Mouse (Mus musculus): ENCODE results near the gene Zfp64.
A peak's percentile ranks its signal among the peaks of the same experiment; 100 is the strongest.
"Not testable (repeated sequence)": the region's sequence is repeated elsewhere in the genome, so short reads cannot be mapped to it uniquely, and the experiment has no call there.

Gene Zfp64

DNA sequence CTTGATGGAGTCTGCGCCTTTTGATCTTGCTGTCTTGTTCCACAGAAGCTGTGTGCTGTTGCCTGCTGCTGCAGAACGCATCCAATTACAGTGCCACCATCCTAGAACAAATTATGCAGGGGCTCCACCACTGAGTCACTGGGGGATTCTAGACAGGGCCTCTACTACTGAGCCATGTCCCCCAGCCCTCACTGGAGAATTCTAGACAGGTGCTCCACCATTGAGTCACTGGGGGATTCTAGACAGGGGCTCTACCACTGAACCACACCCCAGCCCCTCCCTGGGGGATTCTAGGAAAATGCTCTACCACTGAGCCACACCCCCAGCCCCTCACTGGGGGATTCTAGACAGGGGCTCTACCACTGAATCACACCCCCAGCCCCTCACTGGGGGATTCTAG lies 63.3 kb downstream of the Zfp64 start:
- DNase-seq, result no peak

DNA sequence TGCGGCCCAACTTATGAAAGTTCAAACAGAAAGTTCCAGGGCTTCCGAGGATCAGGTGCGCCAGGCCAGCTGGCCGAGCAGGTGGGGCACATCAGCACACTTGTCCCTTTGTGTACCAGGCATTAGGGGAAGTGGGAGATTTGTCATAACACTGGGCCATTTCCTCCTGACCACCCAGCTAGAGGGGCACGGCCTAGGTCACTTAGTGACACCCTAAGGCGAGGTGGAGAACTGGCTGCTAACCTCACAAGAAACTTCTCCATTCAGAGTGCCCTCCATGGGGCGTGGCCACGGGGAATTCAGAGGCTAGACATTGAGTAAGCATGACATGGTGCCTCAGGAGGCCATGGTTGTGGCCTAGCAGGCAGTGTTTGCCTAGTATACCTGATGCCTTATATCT lies 70.7 kb downstream of the Zfp64 start:
- no peak for DNase-seq

DNA sequence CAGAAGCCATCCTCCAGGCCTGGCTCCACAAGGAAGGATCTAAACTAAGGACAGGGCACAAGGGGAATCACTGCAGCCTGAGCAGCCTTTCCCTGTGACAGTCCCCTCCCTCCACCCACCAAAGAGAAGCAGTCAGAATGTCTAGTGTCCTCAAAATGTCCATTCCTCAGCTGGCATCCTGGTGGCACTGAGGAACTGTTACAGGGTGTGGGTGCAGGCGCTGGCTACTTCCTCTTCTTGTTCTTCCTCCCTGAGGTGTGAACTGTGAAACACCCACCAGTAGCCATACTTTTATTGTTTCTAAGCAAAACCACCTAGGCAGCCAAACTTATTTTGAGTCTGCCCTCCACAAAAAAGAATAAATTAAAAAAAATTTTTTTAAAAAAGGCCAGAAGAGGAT lies 72.4 kb downstream of the Zfp64 start:
- no peak for DNase-seq

DNA sequence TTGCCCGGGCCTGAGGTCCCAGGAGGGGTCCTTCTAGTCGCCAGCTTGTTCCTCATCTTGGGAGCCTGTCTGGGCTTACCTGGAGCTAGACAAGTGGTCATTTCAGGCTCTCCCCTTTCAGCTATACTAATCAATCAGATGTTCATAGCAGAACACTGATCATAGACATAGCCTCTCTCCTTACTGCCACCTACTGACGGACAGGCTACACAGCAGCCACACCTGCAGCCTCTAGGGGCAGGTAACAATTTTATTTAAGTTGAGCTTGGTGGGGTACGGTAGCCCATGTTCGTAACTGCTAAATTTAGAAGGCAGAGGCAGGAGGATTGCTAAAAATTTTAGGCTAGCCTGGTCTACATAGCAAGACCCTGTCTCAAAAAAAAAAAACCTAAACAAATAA lies 73.5 kb downstream of the Zfp64 start:
- DNase-seq, result peak in 1 of 2 experiments; percentile 38

DNA sequence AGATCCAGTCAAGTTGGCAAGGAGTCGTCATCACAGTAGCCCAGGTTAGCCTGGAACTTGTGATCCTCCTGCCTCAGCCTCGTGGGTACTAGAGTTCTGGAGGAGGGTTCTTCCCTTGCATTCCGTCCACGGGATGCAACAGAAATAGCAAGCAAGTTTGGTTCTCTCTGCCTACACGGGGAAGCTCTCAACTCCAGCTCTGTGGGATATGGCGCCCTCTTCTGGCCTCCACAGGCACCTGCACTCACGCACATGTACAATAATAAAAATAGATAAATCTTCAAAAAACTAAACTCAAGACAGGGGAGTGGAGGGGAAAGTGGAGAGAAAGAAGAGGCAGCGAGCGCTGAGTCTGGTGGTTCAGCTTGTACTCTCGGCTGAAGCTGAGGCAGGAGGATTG lies 75.8 kb downstream of the Zfp64 start:
- DNase-seq, result no peak

DNA sequence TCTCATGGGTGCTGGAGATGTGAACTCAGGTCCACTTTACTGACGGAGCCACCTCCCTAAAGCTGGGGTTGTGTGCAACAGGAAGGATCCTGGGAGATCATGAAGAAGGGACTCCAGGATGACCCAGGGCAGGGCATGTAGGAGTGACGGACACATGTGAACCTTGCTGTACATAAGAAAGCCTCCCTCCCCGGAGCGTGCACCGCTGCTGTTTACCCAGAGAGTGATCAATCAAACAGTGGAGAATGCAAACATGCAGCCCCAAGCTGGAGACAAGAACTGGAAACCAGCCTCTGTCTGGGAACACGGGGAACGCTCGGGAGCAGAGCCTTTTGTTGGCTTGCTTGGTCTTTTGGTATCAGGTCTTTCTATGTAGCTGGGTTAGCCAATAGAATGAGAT lies 76.7 kb downstream of the Zfp64 start:
- no peak for DNase-seq

DNA sequence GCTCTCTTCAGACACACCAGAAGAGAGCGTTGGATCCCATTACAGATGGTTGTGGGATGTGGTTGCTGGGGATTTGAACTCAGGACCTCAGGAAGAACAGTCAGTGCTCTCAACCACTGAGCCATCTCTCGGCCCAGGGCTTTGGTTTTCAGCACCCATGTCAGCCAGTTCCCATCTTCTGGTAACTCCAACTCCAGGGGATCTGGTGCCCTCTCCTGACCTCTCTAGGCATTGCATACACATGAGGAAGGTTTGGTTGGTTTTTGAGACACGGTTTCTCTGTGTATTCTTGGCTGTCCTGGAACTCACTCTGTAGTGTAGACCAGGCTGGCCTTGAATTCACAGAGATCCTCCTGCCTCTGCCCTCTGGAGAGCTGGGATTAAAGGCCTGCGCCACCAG lies 77.2 kb downstream of the Zfp64 start:
- peak in 1 of 2 experiments; percentile 25 for DNase-seq

DNA sequence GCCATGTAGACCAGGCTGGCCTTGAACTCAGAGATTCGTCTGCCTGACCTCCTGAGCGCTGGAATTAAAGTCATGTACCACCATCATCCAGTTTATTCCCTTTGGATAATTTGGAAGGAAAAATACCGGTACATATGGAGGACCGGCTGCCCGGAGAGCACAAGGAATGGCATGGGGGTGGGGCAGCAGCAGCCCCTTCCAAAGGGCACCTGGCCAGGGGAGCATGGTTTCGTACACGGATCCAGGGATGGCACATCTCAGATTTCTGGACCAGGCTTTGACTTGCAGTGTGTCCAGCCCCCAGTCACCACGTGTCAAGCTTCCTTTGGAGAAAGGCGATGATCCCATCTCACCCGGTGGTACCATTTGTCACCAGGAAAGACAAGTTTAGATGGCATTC lies 78.8 kb downstream of the Zfp64 start:
- no peak for DNase-seq

DNA sequence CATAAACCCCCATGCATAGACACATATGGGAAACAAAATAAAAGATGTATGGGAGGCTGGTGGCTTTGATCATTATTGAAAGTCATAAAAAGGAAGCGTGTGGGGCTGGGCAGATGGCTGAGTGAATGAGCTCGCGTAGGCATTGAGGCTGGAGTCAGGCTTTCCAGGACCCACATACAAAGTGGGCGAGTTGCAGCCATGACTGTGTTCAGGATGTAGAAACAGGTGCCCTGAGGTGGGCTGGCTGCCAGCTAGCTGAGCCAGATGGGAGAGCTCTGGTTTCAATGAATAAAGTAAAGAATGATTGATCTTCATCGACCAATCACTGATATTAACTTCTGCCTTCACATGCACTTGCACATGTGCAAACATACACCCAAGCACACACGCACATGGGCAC lies 80.9 kb downstream of the Zfp64 start:
- DNase-seq, result no peak

DNA sequence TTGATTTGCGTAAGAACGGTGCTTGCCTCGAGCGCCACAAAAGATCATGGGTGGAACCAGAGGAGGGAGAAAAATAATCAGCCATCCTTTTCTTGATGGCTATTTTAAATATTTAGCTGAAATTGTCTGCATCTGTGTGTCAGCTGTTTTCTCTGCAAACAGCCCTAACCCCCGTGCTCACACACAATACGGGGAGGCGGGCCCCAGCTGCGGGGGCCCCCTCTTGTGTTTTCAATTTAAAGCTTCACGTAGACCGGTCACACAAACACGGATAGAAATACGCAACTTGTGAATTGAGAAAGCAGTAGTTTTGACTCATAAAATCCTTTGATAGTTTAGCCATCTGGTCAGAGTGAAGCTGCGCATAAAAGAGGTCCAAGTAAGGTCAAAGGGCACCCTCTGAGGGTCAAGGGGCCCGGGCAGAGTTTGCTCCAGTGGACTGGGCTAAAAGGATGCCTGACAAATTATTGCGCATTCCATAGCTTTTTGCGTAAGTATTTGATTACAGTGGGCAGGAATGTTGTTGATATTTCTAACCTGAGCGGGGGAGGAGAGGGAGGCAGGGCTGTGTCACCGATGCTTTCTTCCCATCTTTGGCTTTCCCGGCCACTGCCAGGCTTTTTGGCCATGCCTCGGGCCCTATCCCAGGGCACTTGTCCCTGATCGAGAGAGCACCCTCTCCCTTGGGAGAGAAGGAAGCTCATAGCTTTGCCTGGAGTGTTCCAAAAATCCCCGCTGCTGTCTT lies 83.4 kb downstream of the Zfp64 start:
- DNase-seq, result no peak

DNA sequence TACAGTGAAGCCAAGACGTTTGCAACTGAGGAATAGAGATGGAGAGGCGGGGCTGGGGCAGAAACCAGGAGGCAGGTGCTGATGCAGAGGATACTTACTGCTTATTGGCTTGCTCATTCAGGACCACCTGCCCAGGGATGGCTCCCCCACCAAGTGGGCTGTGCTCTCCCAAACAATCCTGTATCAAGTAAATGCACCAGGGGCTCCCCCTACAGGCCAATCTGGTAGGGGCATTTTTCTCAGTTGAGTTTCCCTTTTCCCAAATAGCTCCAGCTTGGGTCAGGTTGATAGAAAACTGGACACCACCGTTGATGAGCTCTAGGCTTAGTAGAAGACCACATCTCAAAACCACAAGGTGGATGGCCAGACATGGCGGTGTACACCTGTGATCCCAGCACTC lies 84.9 kb downstream of the Zfp64 start:
- DNase-seq, result peak in 1 of 2 experiments; percentile 33

DNA sequence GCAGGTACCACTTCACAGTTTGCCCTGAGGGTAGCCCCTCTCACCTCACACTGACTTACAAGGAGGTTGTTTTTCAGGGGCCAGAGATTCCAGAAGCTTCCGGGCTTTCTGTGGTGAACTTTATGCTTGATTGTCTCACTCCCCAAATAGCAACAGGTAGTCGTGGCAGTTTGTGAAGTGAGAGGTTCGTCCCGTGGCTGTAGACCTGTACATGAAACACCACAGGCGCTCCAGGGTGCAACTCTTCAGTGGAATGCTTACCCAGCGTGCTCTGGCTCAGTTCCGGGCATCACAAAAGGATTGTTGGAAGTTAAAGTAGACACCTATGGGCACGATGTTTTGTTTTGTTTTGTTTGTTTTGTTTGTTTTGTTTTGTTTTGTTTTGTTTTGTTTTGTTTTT lies 88.4 kb downstream of the Zfp64 start:
- DNase-seq, result no peak

DNA sequence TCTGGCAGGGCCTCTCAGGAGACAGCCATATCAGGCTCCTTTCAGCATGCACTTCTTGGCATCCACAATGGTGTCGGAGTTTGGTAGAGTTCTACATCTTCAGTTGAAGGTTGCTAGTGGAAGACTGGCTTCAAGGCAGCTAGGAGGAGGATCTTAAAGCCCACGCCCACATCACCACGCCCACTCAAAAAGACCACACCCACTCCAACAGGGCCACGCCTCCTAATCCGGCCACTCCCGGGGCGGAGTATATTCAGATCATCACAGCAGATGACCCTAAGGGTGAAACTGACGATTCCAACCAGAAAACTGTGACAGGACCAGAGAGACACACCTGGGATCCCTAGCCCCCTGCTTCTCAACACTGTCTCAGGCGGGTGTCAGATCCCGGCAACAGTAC lies 89.0 kb downstream of the Zfp64 start:
- DNase-seq, result no peak

DNA sequence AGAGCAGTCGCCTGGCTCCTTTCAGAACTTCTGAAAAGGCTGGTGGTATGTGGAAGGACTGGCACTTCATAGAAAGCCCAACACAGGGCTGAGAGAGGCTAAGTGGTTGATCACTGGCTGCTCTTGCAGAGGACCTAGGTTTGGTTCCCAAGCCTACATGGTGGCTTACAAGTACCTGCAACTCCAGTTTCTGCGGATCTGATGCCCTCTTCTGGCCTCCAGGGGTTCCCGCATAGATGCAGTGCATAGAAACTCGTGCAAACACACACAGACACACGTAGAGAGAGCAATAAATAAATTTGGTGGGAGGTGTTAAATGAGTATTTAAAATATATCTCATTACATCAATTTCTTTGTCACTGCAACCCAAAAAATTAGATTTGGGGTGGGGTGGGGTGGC lies 90.5 kb downstream of the Zfp64 start:
- no peak for DNase-seq

DNA sequence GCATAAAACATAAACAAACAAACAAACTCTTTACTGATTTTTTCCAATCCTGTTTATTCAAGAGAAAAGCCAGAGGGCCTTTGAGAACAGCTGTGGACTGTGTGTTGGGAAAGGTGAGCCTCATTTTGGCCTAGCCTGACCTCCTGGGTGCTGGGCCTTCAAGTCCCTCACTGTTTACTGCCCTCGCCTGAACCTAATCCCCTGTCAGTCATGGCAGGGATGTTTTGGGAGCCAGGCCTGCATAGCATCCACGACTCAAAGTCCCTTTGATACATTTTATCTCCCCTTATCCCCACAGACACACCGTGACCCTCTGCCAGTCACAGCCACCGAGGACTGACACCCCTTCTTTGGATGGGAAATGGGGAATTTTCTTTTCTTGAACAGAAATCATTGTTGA lies 92.7 kb downstream of the Zfp64 start:
- DNase-seq, result no peak

DNA sequence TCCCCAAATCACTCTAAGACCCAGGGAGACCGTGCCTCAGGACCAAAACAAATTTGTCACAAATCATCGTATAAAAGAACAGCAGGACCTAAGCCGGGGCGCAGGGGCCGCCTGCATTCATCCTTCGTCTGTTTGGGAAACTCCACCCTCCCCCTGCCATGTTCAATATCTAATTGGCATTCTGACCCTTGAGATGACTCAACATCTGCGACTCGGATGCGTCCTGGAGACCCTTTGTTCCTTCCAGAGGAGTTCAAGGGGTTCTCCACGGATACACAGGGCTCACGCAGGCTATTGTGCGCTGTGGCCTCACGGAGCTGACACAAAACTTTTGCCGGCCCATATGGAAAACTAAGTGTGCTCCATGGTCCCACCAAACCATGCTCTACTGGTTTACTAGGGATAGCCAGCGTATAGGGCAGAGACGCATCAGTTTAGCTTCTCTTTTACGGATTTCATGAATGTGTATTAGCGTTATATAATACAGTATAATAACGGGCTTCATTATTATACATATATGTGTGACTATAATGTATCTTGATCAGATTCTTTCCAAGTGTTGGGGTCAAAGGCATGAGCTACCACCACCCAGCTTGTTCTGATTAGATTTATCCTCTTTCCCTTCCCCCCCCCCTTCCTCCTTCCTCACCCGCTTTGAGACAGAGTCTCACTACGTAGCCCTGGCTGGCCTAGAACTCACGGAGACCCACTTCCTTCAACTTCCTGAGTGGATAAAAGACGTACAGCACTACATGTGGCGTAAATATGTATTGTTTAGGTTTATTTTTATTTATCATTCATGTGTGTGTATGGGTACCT lies 94.3 kb downstream of the Zfp64 start:
- no peak for DNase-seq

DNA sequence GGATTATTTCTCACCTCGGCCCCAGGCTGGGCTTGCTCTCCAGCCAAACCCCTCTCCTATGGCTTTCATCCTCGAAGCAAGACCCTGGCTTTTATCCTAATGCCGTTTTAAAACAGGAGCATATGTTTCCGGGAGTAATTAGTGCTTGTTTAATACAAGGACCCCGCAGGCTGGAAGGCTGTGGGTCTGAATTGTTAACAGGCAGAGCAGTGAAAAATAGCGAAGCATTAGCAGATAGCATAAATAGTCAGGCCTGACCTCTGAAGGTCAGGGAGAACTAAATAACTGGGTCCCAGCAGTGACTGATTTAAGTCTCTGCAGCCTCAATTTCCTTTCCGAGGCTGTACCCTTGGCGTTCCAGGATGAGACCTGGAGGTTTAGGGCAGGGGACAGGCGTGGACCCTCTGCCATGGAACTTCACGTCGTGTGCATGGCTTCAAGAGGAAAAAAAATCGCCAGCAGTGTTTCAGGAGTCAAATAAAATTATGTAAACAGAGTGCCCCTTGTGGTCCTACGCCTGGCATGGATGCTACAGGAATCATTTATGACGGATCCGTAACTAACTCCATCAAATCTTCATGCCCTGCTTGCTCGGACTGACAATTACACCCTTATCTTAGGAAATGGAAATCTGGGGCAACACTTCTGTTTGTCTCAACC lies 95.2 kb downstream of the Zfp64 start:
- no peak for DNase-seq

DNA sequence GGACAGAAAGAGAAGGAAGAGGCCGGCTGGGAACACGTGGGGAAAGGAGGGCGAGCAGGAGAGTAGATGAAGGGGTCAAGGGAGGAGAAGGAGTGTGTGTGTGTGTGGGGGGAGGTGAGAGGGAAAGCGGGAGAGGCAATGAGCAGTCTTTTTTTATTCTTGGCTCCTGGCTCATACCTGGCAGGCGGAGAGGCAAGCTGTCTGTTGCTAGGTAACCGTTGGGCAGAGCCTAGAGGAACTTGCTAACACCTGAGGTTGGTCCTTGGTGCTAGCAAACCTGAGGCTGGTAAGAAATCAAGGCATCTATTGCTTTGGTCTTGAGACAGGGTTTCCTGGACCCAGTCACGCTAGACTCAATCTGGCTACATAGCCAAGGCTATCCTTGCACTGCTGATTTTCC lies 98.7 kb downstream of the Zfp64 start:
- DNase-seq, result no peak

DNA sequence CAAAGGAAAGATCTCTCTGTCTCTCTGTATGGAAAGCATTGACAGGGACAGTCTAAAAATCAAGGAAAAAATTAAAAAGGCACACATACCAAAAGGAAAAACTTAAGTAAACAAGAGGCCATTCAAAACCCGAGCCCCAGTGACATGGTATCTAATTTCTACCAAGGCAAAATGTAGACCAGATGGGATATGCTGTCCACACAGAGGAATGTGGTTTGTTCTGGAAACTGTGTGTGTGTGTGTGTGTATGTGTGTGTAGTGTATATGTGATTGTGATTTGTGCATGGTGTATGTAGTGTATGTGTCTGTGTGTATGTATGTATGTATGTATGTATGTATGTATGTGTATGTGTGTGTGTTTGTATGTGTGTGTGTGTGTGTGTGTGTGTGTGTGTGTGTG lies 100.6 kb downstream of the Zfp64 start:
- DNase-seq, result no peak

DNA sequence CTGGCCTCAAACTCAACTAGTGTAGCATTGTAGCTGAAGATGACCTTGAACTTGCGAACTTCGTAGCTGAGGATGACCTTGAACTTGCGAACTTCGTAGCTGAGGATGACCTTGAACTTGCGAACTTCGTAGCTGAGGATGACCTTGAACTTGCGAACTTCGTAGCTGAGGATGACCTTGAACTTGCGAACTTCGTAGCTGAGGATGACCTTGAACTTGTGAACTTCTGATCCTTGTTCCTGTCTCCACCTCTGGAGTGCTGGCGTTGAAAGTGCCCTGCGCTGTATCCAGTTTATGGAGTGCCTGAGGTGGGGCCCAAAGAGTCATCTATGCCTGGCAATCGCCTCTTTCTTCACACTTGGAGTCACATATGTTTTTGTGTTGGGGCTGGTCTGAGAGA lies 101.5 kb downstream of the Zfp64 start:
- DNase-seq, result not testable (repeated sequence)

DNA sequence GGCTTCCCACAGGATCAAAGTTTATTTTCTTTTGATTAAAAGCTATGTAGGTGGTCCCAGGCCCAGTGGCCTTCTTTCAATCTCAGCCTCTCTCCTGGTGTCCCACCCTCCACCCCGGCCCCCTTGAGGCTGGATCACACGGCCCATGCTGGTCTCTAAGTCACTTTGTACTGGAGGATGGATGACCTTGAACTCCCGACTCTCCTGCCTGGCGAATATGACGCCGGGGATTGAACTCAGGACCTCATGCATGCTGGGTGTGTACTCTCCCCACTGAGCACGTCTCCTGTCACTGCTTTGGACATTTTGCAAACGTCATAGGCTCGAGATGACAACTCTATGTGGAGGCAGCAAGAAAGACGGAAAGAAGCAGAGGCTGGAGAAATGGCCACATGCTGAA lies 103.8 kb downstream of the Zfp64 start:
- no peak for DNase-seq

DNA sequence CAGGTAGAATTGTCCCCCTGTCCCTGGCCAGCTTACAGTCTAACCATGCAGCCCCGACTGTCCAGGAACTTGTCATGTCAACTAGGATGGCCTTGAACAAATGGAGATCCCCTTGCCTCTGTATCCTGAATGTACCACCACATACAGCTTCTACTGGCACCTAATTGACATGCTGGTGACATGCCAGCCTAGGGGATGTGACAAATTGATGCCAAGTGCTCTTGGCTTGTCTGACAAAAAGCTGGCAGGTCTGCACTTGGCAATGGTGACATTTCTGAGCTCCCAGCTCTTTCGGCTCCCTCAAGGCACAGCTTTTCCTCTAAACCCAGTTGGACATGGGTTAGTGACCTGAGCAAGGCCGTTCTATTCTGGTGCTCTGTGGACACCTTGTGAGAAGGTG lies 106.8 kb downstream of the Zfp64 start:
- no peak for DNase-seq

DNA sequence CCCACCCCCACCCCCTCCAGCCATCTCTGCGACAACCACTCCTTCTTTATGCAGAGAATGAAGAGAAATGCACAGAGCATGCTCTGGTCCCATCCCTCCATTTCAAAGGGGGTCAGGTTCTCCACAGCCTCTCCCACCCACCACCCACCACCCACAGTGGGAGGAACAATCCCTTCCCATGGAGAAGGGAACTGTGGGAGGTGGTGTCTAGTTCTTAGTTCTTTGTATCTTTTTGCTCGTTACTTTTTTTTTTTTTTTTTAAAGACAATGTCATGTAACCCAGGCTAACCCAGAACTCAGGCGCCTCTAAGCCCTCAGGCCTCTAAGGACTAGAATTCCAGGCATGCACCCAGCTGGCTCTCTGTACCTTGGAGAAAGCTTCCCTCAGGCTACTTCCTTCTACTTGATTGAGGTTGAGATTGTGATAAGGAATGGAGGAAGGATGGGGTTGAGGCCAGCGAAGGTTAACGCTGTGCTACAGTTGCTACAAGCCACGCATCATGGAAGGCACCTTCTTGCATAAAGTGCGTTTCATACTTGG lies 109.1 kb downstream of the Zfp64 start:
- DNase-seq, result no peak
